Mouse (Mus musculus): ENCODE measurements at regions not wholly inside any gene's neighbourhood (a gene's known extent, or its start where the extent isn't known, plus 50 kb on each side); places are given as distances from the start of the nearest gene placed in this dataset.

DNA sequence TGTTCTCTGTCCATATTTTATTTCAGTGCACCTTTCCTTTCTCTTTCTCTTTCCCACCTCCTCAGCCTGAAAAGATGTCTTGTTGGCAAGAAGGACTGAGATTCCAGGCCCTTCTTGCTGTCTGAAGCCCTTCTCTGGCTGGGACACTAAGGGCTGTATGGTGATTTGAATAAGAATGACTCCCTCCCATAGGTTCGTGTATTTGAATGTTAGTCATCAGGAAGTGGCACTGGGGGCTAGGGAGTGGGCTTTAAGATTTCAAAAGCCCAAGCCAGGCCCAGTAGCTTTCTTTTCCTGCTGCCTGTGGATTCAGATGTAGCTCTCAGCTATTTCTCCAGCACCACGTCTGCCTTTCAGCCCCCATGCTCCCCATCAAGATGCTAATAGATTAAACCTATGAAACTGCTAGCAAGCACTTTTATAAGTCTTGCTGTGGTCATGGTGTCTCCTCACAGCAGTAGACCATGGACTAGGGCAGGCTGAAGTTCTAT, 66.3 kb upstream of the Tle4 start:
- peak overlapping the region; percentile 47 for H3K27ac ChIP-seq (ENCODE audit: low read depth, low read length)
- no peaks in the 10 kb centered on the region for H3K36me3 ChIP-seq (ENCODE audit: control insufficient read depth, insufficient read depth)
- no peaks in the 10 kb centered on the region for H3K4me1 ChIP-seq (replicated peaks; ENCODE audit: control insufficient read depth, insufficient read depth, low read length)
- no peak overlapping the region for H3K4me3 ChIP-seq (ENCODE audit: low read depth, low read length)
- TF ChIP-seq CTCF (IDR thresholded peaks at IDR 0.05; ENCODE audit: low read depth), result no peak
- H3K9ac ChIP-seq (ENCODE audit: low read depth, low read length), result no peak overlapping the region
- no peaks in the 10 kb centered on the region for H3K27me3 ChIP-seq (replicated peaks; ENCODE audit: control insufficient read depth, insufficient read depth, low read length)
- no peak overlapping the region for H3K4me2 ChIP-seq (replicated peaks; ENCODE audit: low read depth)
- no peak for ATAC-seq
- 59% methylated on average over 2 of the region's 2 CpGs for WGBS
- no peaks in the 10 kb centered on the region for H3K9me3 ChIP-seq (ENCODE audit: control insufficient read depth)

DNA sequence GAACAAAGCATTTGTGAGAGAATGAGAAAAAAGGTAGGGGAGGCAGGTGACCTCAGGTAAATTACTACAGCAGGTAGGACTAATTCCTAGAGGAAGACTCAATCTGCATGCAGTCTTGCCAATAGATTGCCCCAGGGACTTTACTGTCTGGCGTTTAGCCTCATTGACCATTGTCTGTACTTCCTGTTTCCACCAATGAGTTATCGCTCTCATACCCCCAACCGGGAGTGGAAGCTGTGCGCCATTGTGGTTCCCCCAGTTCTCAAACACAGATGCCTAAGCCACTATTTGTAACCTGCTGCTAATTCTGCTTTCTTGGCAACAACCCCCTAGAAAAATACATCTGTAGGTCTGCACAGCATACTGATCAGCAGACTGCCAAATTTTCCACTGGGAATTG, 65.5 kb upstream of the Tle4 start:
- Histone ChIP-seq H3K4me1 (replicated peaks; ENCODE audit: control insufficient read depth, insufficient read depth, low read length) (no peaks in the 10 kb centered on the region), H3K27me3 (replicated peaks; ENCODE audit: control insufficient read depth, insufficient read depth, low read length) (no peaks in the 10 kb centered on the region), H3K36me3 (ENCODE audit: control insufficient read depth, insufficient read depth) (no peaks in the 10 kb centered on the region), H3K9me3 (ENCODE audit: control insufficient read depth) (no peaks in the 10 kb centered on the region), H3K4me3 (ENCODE audit: low read depth, low read length) (no peak overlapping the region), H3K9ac (ENCODE audit: low read depth, low read length) (no peak overlapping the region), H3K4me2 (replicated peaks; ENCODE audit: low read depth) (no peak overlapping the region), H3K27ac (ENCODE audit: low read depth, low read length) (no peak overlapping the region)
- no peak for ATAC-seq
- TF ChIP-seq CTCF (IDR thresholded peaks at IDR 0.05; ENCODE audit: low read depth), result no peak
- WGBS, result 87% methylated on average over 4 of the region's 4 CpGs

DNA sequence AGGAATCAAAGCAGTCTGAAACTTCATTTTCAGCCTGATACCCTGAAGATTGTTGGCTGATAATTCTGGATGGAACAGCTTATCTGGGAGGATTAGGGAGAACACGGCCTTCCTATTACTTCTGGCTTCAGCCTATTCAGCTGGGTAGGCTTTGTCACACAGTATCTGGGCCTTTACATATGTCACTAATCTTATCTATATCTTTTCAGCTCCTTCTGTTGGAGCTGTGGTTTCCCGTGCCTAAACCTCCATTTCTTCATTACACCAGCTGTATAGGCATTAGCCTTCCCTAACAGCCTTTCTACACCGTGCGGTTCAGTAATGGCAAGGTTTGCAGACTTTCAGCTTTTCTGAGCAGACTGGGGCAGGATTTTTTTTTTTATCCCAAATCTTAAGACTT, 61.9 kb upstream of the Tle4 start:
- no peak for TF ChIP-seq CTCF (IDR thresholded peaks at IDR 0.05; ENCODE audit: low read depth)
- Histone ChIP-seq H3K27me3 (replicated peaks; ENCODE audit: control insufficient read depth, insufficient read depth, low read length) (no peaks in the 10 kb centered on the region), H3K4me1 (replicated peaks; ENCODE audit: control insufficient read depth, insufficient read depth, low read length) (0 out of 2 replicates have a peak, but pooled peaks cover 5% of the 10 kb centered on the region), H3K4me2 (replicated peaks; ENCODE audit: low read depth) (no peak overlapping the region), H3K9me3 (ENCODE audit: control insufficient read depth) (no peaks in the 10 kb centered on the region), H3K36me3 (ENCODE audit: control insufficient read depth, insufficient read depth) (no peaks in the 10 kb centered on the region), H3K27ac (ENCODE audit: low read depth, low read length) (no peak overlapping the region), H3K9ac (ENCODE audit: low read depth, low read length) (no peak overlapping the region), H3K4me3 (ENCODE audit: low read depth, low read length) (no peak overlapping the region)
- ATAC-seq, result no peak
- 75% methylated on average over 4 of the region's 4 CpGs for WGBS

DNA sequence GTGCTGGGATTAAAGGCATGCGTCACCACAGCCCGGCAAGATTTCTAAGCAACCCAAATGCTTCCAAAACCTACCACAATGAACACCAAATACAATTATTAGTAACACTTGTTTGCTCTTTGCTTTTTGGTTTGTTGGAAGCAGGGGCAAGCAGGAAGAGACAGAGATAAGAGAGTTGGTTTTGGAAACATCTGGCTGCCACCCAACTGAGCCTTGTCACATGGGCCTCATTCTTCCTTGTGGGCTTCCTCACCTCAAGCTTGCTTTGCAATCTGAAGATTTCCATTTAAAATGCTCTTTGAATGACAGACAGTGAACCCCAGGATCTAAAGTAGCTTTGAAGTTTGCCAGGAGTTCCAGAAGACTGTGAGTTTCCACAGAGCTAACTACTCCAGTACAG, 60.6 kb upstream of the Tle4 start:
- 92% methylated on average over 2 of the region's 2 CpGs for WGBS
- H3K4me1 ChIP-seq (replicated peaks; ENCODE audit: control insufficient read depth, insufficient read depth, low read length), result 0 out of 2 replicates have a peak, but pooled peaks cover 5% of the 10 kb centered on the region
- H3K36me3 ChIP-seq (ENCODE audit: control insufficient read depth, insufficient read depth), result no peaks in the 10 kb centered on the region
- no peaks in the 10 kb centered on the region for H3K9me3 ChIP-seq (ENCODE audit: control insufficient read depth)
- no peak overlapping the region for H3K27ac ChIP-seq (ENCODE audit: low read depth, low read length)
- H3K4me2 ChIP-seq (replicated peaks; ENCODE audit: low read depth), result no peak overlapping the region
- ATAC-seq, result no peak
- TF ChIP-seq CTCF (IDR thresholded peaks at IDR 0.05; ENCODE audit: low read depth), result no peak
- no peaks in the 10 kb centered on the region for H3K27me3 ChIP-seq (replicated peaks; ENCODE audit: control insufficient read depth, insufficient read depth, low read length)
- H3K9ac ChIP-seq (ENCODE audit: low read depth, low read length), result no peak overlapping the region
- no peak overlapping the region for H3K4me3 ChIP-seq (ENCODE audit: low read depth, low read length)

DNA sequence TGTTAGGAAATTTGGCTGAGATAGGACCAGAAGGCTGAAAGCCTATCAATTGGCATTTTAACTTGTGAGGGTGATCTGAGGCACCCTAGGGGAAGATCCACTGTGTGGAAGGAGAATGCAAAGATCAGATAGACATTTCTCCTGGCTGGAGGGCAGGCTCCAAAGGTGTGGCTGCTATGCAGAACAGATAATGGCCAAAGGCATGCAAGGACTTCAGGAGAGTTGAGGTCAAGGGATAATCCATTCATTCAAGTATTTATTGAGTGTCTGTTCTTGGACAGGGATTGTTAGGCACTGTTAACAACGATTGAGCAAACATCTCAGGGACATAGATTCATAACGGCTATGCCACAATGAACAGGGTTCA, 58.2 kb upstream of the Tle4 start:
- peak; percentile 62 for ATAC-seq
- Histone ChIP-seq H3K4me2 (replicated peaks; ENCODE audit: low read depth) (no peak overlapping the region), H3K4me1 (replicated peaks; ENCODE audit: control insufficient read depth, insufficient read depth, low read length) (0 out of 2 replicates have a peak, but pooled peaks cover 5% of the 10 kb centered on the region), H3K9ac (ENCODE audit: low read depth, low read length) (no peak overlapping the region), H3K27me3 (replicated peaks; ENCODE audit: control insufficient read depth, insufficient read depth, low read length) (no peaks in the 10 kb centered on the region), H3K27ac (ENCODE audit: low read depth, low read length) (peak overlapping the region; percentile 60), H3K4me3 (ENCODE audit: low read depth, low read length) (no peak overlapping the region), H3K36me3 (ENCODE audit: control insufficient read depth, insufficient read depth) (no peaks in the 10 kb centered on the region), H3K9me3 (ENCODE audit: control insufficient read depth) (no peaks in the 10 kb centered on the region)
- no peak for TF ChIP-seq CTCF (IDR thresholded peaks at IDR 0.05; ENCODE audit: low read depth)
- 34% methylated on average over 2 of the region's 2 CpGs for WGBS

DNA sequence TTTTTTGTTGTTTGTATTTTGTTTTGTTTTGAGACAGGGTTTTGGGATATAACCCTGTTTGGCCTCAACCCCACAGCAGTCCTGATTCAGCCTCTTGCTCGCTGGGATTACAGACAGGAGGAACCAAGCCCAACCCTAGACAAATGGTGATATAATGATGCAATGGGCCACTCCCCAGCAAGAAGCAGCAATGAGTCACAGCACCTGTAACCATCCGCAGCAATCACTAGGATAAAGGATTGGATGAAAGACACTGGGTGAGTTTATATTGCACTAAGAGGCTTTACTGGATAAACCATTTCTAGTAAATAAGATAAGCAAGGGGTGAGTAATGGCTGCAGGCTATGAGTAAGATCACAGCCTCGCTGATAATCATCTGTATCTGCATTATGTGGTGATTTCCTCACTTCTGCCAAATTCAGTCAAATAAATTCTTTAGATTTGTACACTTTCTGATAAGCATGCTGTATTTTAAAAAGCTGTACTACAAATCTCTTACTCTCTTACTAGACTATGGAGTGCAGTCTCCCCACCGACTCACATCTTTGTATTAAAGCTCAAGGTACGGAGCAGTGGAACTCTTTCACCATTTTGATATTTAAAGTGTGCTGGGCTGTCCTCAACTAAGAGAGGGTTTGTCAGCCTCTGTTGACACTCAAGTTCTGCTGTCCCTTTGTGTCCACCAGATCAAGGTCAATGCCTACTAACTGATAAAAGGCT, 57.6 kb upstream of the Tle4 start:
- WGBS, result 33% methylated on average over 5 of the region's 5 CpGs
- H3K4me1 ChIP-seq (replicated peaks; ENCODE audit: control insufficient read depth, insufficient read depth, low read length), result 0 out of 2 replicates have a peak, but pooled peaks cover 5% of the 10 kb centered on the region
- no peaks in the 10 kb centered on the region for H3K9me3 ChIP-seq (ENCODE audit: control insufficient read depth)
- H3K27me3 ChIP-seq (replicated peaks; ENCODE audit: control insufficient read depth, insufficient read depth, low read length), result no peaks in the 10 kb centered on the region
- no peak overlapping the region for H3K4me2 ChIP-seq (replicated peaks; ENCODE audit: low read depth)
- H3K36me3 ChIP-seq (ENCODE audit: control insufficient read depth, insufficient read depth), result no peaks in the 10 kb centered on the region
- peak; percentile 94 for ATAC-seq
- no peak overlapping the region for H3K9ac ChIP-seq (ENCODE audit: low read depth, low read length)
- TF ChIP-seq CTCF (IDR thresholded peaks at IDR 0.05; ENCODE audit: low read depth), result no peak
- peak overlapping the region; percentile 60 for H3K27ac ChIP-seq (ENCODE audit: low read depth, low read length)
- H3K4me3 ChIP-seq (ENCODE audit: low read depth, low read length), result no peak overlapping the region
